ENCODE assay signal across 8 mouse cellular contexts in genomic region chr13:107677091-107677470, GRCm38 (mm10).
DNase-seq lines count a peak whose midpoint lies in the region; ATAC-seq lines count a peak whose summit lies in the region.
"Had no signal": no experiment of that assay in that cellular context is flagged by ENCODE, and none has a peak within 500 bp of the region (broad histone marks: within the 10 kb centered on the region; RNA-seq: fewer than 3 reads in every experiment).

No protein-coding gene starts in this region.

- peaks cover 27% of the 10 kb centered on the region for H3K4me1 ChIP-seq in kidney, embryonic 15.5 days
- H3K4me1 ChIP-seq in heart, embryonic 13.5 days: peaks cover 15% of the 10 kb centered on the region

- H3K36me3 ChIP-seq in kidney, embryonic 15.5 days: no peaks in the 10 kb centered on the region
- no peaks in the 10 kb centered on the region for H3K36me3 ChIP-seq in heart, embryonic 13.5 days
- H3K36me3 ChIP-seq: hindbrain, embryonic 15.5 days had no signal

- H3K4me3 ChIP-seq in kidney, embryonic 15.5 days (replicated peaks): no peak overlapping the region
- H3K4me3 ChIP-seq in heart, embryonic 13.5 days: no peak overlapping the region
- H3K4me3 ChIP-seq: hindbrain, embryonic 15.5 days had no signal

- 53% methylated on average over 8 of the region's 8 CpGs for WGBS in kidney, embryonic 15.5 days
- WGBS in heart, embryonic 13.5 days: 53% methylated on average over 8 of the region's 8 CpGs

- ATAC-seq in kidney, embryonic 15.5 days (replicated peaks; ENCODE audit: low FRiP score): no peak
- ATAC-seq in common myeloid progenitor, adult 5-6 weeks (replicated peaks; ENCODE audit: low read depth, poor library complexity, severe bottlenecking): peak; percentile 52; the same call in 1 of the 2 replicates
- ATAC-seq in heart, embryonic 13.5 days (ENCODE audit: extremely low read depth, insufficient number of reproducible peaks, low FRiP score, low TSS enrichment): no peak

- H3K9ac ChIP-seq in kidney, embryonic 15.5 days: no peak overlapping the region
- no peak overlapping the region for H3K9ac ChIP-seq in heart, embryonic 13.5 days
- H3K9ac ChIP-seq: hindbrain, embryonic 15.5 days had no signal

- no peaks in the 10 kb centered on the region for H3K27me3 ChIP-seq in kidney, embryonic 15.5 days
- peaks cover 6% of the 10 kb centered on the region for H3K27me3 ChIP-seq in heart, embryonic 13.5 days (replicated peaks)
- H3K27me3 ChIP-seq: hindbrain, embryonic 15.5 days had no signal

- H3K4me2 ChIP-seq in kidney, embryonic 15.5 days: 0 out of 2 replicates have a peak overlapping the region, but pooled peaks have one; percentile 2
- no peak overlapping the region; the same call in 1 of the 2 replicates for H3K4me2 ChIP-seq in heart, embryonic 13.5 days
- H3K4me2 ChIP-seq: hindbrain, embryonic 15.5 days had no signal

- H3K27ac ChIP-seq in kidney, embryonic 15.5 days: peak overlapping the region; percentile 91
- H3K27ac ChIP-seq in heart, embryonic 13.5 days (replicated peaks): peak overlapping the region; percentile 77

- DNase-seq in kidney, adult 18-20 months: no peak
- peak; percentile 71 for DNase-seq in lung, postnatal 10 days
- DNase-seq in spleen, postnatal 14 days (ENCODE audit: low spot score in 2 of 2): no peak
- no peak for DNase-seq in cerebellum, adult 11 months

- no peaks in the 10 kb centered on the region for H3K9me3 ChIP-seq in kidney, embryonic 15.5 days (replicated peaks)
- H3K9me3 ChIP-seq in heart, embryonic 13.5 days: no peaks in the 10 kb centered on the region
- H3K9me3 ChIP-seq: hindbrain, embryonic 15.5 days had no signal
